Mouse (Mus musculus): Measurements from ENCODE around the gene Pcnx. TPM values are rescaled to one million over a fixed set of nuclear protein-coding genes. Genes with fewer than 3 reads are reported as not detected.
A peak's percentile ranks its signal among the peaks of the same experiment; 100 is the strongest.

Gene Pcnx
- polyA plus RNA-seq, 1 experiment from 2014 or later: 19.5 TPM

- H3K9me3 ChIP-seq (ENCODE audit: control insufficient read depth, low read length): no peaks in the 10 kb centered on the region
- H3K4me2 ChIP-seq (replicated peaks; ENCODE audit: low read depth, low read length): no peak overlapping the region
- 97% methylated on average over 2 of the region's 2 CpGs for WGBS
- peaks cover 6% of the 10 kb centered on the region; the same call in 1 of the 2 replicates for H3K36me3 ChIP-seq (ENCODE audit: control insufficient read depth, insufficient read depth, low read length)
- no peaks in the 10 kb centered on the region for H3K27me3 ChIP-seq (ENCODE audit: control insufficient read depth, insufficient read depth, low read length)
- no peak overlapping the region for H3K27ac ChIP-seq (ENCODE audit: low read depth, low read length)
- no peak for ATAC-seq (ENCODE audit: low FRiP score, low TSS enrichment)
- H3K4me1 ChIP-seq (ENCODE audit: control insufficient read depth, insufficient read depth, low read length): no peaks in the 10 kb centered on the region
- no peak overlapping the region for H3K4me3 ChIP-seq (ENCODE audit: low read length)
- H3K9ac ChIP-seq (ENCODE audit: low read depth, low read length): no peak overlapping the region
These were observed 44.6 kb downstream of the Pcnx start for GRCm38 (mm10) chr12:81904456-81904855.

GRCm38 (mm10) chr12:81905865-81906264 is 46.0 kb downstream of the Pcnx start:
- no peak for ATAC-seq (ENCODE audit: low FRiP score, low TSS enrichment)
- WGBS: 69% methylated on average over 2 of the region's 2 CpGs
- no peaks in the 10 kb centered on the region for H3K9me3 ChIP-seq (ENCODE audit: control insufficient read depth, low read length)
- no peak overlapping the region for H3K9ac ChIP-seq (ENCODE audit: low read depth, low read length)
- H3K4me1 ChIP-seq (ENCODE audit: control insufficient read depth, insufficient read depth, low read length): no peaks in the 10 kb centered on the region
- no peak overlapping the region for H3K4me3 ChIP-seq (ENCODE audit: low read length)
- no peaks in the 10 kb centered on the region for H3K27me3 ChIP-seq (ENCODE audit: control insufficient read depth, insufficient read depth, low read length)
- no peak overlapping the region for H3K4me2 ChIP-seq (replicated peaks; ENCODE audit: low read depth, low read length)
- H3K36me3 ChIP-seq (ENCODE audit: control insufficient read depth, insufficient read depth, low read length): peaks cover 6% of the 10 kb centered on the region; the same call in 1 of the 2 replicates
- H3K27ac ChIP-seq (ENCODE audit: low read depth, low read length): no peak overlapping the region

- Histone ChIP-seq H3K36me3 (ENCODE audit: control insufficient read depth, insufficient read depth, low read length) (peaks cover 6% of the 10 kb centered on the region; the same call in 1 of the 2 replicates), H3K4me3 (ENCODE audit: low read length) (no peak overlapping the region)
- 36% methylated on average over 4 of the region's 4 CpGs for WGBS
These were observed 48.0 kb downstream of the Pcnx start for GRCm38 (mm10) chr12:81907741-81908357.

GRCm38 (mm10) chr12:81910439-81910838 is 50.6 kb downstream of the Pcnx start:
- Histone ChIP-seq H3K36me3 (ENCODE audit: control insufficient read depth, insufficient read depth, low read length) (peaks cover 17% of the 10 kb centered on the region; the same call in 1 of the 2 replicates), H3K27me3 (ENCODE audit: control insufficient read depth, insufficient read depth, low read length) (no peaks in the 10 kb centered on the region), H3K27ac (ENCODE audit: low read depth, low read length) (no peak overlapping the region), H3K4me2 (replicated peaks; ENCODE audit: low read depth, low read length) (no peak overlapping the region), H3K9me3 (ENCODE audit: control insufficient read depth, low read length) (no peaks in the 10 kb centered on the region), H3K4me1 (ENCODE audit: control insufficient read depth, insufficient read depth, low read length) (no peaks in the 10 kb centered on the region), H3K4me3 (ENCODE audit: low read length) (no peak overlapping the region), H3K9ac (ENCODE audit: low read depth, low read length) (no peak overlapping the region)
- ATAC-seq (ENCODE audit: low FRiP score, low TSS enrichment): no peak
- 86% methylated on average over 5 of the region's 5 CpGs for WGBS

More at GRCm38 (mm10) chr12:81907741-81908357, 48.0 kb downstream of the Pcnx start:
- no peak for ATAC-seq (ENCODE audit: low FRiP score, low TSS enrichment)
- no peak overlapping the region for H3K9ac ChIP-seq (ENCODE audit: low read depth, low read length)
- no peaks in the 10 kb centered on the region for H3K27me3 ChIP-seq (ENCODE audit: control insufficient read depth, insufficient read depth, low read length)
- no peak overlapping the region for H3K27ac ChIP-seq (ENCODE audit: low read depth, low read length)
- no peaks in the 10 kb centered on the region for H3K4me1 ChIP-seq (ENCODE audit: control insufficient read depth, insufficient read depth, low read length)
- no peaks in the 10 kb centered on the region for H3K9me3 ChIP-seq (ENCODE audit: control insufficient read depth, low read length)
- no peak overlapping the region for H3K4me2 ChIP-seq (replicated peaks; ENCODE audit: low read depth, low read length)

GRCm38 (mm10) chr12:81915176-81915950 is 55.5 kb downstream of the Pcnx start:
- H3K27ac ChIP-seq (ENCODE audit: low read depth, low read length): no peak overlapping the region
- no peak overlapping the region for H3K9ac ChIP-seq (ENCODE audit: low read depth, low read length)
- ATAC-seq (ENCODE audit: low FRiP score, low TSS enrichment): 0 out of 2 replicates have a peak, but pooled peaks have one; percentile 46
- H3K4me2 ChIP-seq (replicated peaks; ENCODE audit: low read depth, low read length): no peak overlapping the region
- WGBS: 53% methylated on average over 2 of the region's 2 CpGs
- H3K27me3 ChIP-seq (ENCODE audit: control insufficient read depth, insufficient read depth, low read length): no peaks in the 10 kb centered on the region
- peaks cover 39% of the 10 kb centered on the region for H3K36me3 ChIP-seq (ENCODE audit: control insufficient read depth, insufficient read depth, low read length)
- no peaks in the 10 kb centered on the region for H3K9me3 ChIP-seq (ENCODE audit: control insufficient read depth, low read length)
- no peaks in the 10 kb centered on the region for H3K4me1 ChIP-seq (ENCODE audit: control insufficient read depth, insufficient read depth, low read length)
- H3K4me3 ChIP-seq (ENCODE audit: low read length): no peak overlapping the region

- H3K27me3 ChIP-seq (ENCODE audit: control insufficient read depth, insufficient read depth, low read length): no peaks in the 10 kb centered on the region
- WGBS: 83% methylated on average over 12 of the region's 12 CpGs
- no peak overlapping the region for H3K4me3 ChIP-seq (ENCODE audit: low read length)
- ATAC-seq (ENCODE audit: low FRiP score, low TSS enrichment): no peak
- peaks cover 35% of the 10 kb centered on the region for H3K36me3 ChIP-seq (ENCODE audit: control insufficient read depth, insufficient read depth, low read length)
- no peaks in the 10 kb centered on the region for H3K4me1 ChIP-seq (ENCODE audit: control insufficient read depth, insufficient read depth, low read length)
- no peak overlapping the region for H3K9ac ChIP-seq (ENCODE audit: low read depth, low read length)
- H3K9me3 ChIP-seq (ENCODE audit: control insufficient read depth, low read length): no peaks in the 10 kb centered on the region
- no peak overlapping the region for H3K4me2 ChIP-seq (replicated peaks; ENCODE audit: low read depth, low read length)
- H3K27ac ChIP-seq (ENCODE audit: low read depth, low read length): no peak overlapping the region
These were observed 58.5 kb downstream of the Pcnx start for GRCm38 (mm10) chr12:81918346-81918745.

- ATAC-seq (ENCODE audit: low FRiP score, low TSS enrichment): no peak
- Histone ChIP-seq H3K9ac (ENCODE audit: low read depth, low read length) (no peak overlapping the region), H3K27ac (ENCODE audit: low read depth, low read length) (no peak overlapping the region), H3K4me3 (ENCODE audit: low read length) (no peak overlapping the region), H3K9me3 (ENCODE audit: control insufficient read depth, low read length) (no peaks in the 10 kb centered on the region), H3K36me3 (ENCODE audit: control insufficient read depth, insufficient read depth, low read length) (peaks cover 32% of the 10 kb centered on the region), H3K27me3 (ENCODE audit: control insufficient read depth, insufficient read depth, low read length) (no peaks in the 10 kb centered on the region), H3K4me1 (ENCODE audit: control insufficient read depth, insufficient read depth, low read length) (no peaks in the 10 kb centered on the region), H3K4me2 (replicated peaks; ENCODE audit: low read depth, low read length) (no peak overlapping the region)
- WGBS: 94% methylated on average over 14 of the region's 14 CpGs
These were observed 59.1 kb downstream of the Pcnx start for GRCm38 (mm10) chr12:81918886-81919285.

GRCm38 (mm10) chr12:81920027-81920426 is 60.2 kb downstream of the Pcnx start:
- Histone ChIP-seq H3K4me2 (replicated peaks; ENCODE audit: low read depth, low read length) (no peak overlapping the region), H3K27me3 (ENCODE audit: control insufficient read depth, insufficient read depth, low read length) (no peaks in the 10 kb centered on the region), H3K4me3 (ENCODE audit: low read length) (no peak overlapping the region), H3K36me3 (ENCODE audit: control insufficient read depth, insufficient read depth, low read length) (peaks cover 28% of the 10 kb centered on the region), H3K4me1 (ENCODE audit: control insufficient read depth, insufficient read depth, low read length) (no peaks in the 10 kb centered on the region), H3K27ac (ENCODE audit: low read depth, low read length) (no peak overlapping the region), H3K9me3 (ENCODE audit: control insufficient read depth, low read length) (no peaks in the 10 kb centered on the region), H3K9ac (ENCODE audit: low read depth, low read length) (no peak overlapping the region)
- ATAC-seq (ENCODE audit: low FRiP score, low TSS enrichment): no peak
- 81% methylated on average over 10 of the region's 10 CpGs for WGBS

GRCm38 (mm10) chr12:81920614-81921013 is 60.8 kb downstream of the Pcnx start:
- H3K4me2 ChIP-seq (replicated peaks; ENCODE audit: low read depth, low read length): no peak overlapping the region
- H3K36me3 ChIP-seq (ENCODE audit: control insufficient read depth, insufficient read depth, low read length): peaks cover 28% of the 10 kb centered on the region
- H3K27ac ChIP-seq (ENCODE audit: low read depth, low read length): no peak overlapping the region
- no peaks in the 10 kb centered on the region for H3K9me3 ChIP-seq (ENCODE audit: control insufficient read depth, low read length)
- H3K9ac ChIP-seq (ENCODE audit: low read depth, low read length): no peak overlapping the region
- no peak overlapping the region for H3K4me3 ChIP-seq (ENCODE audit: low read length)
- 94% methylated on average over 2 of the region's 2 CpGs for WGBS
- no peaks in the 10 kb centered on the region for H3K27me3 ChIP-seq (ENCODE audit: control insufficient read depth, insufficient read depth, low read length)
- no peaks in the 10 kb centered on the region for H3K4me1 ChIP-seq (ENCODE audit: control insufficient read depth, insufficient read depth, low read length)
- ATAC-seq (ENCODE audit: low FRiP score, low TSS enrichment): no peak
